Mouse (Mus musculus): ENCODE data around the gene Ccdc152. TPM values are rescaled to one million over a fixed set of nuclear protein-coding genes. Genes with fewer than 3 reads are reported as not detected.

The Ccdc152 gene
- total RNA-seq (2021), result not detected
- long read RNA-seq, experiment 1, result 0 reads
- long read RNA-seq, experiment 2, result 0 reads

- intact Hi-C loops (cut with DNase I), result no loop called here
- no peak for DNase-seq (ENCODE audit: low spot score in 2 of 2)
Measured at GRCm38 (mm10) chr15:3303426-3303825, at the start of gene Ccdc152. Ccdc152 (minus strand) TSS chr15:3303526.

- intact Hi-C loops (cut with DNase I), result loop anchor here (10.0 kb wide), 1 partner anchor 135 kb away; no protein-coding TSS in a partner anchor
- no peak for DNase-seq (ENCODE audit: low spot score in 2 of 2)
Measured at GRCm38 (mm10) chr15:3349306-3350064, 46.2 kb upstream of the Ccdc152 start.

GRCm38 (mm10) chr15:3346682-3347081, 43.4 kb upstream of the Ccdc152 start:
- intact Hi-C loops (cut with DNase I), result no loop called here

GRCm38 (mm10) chr15:3344555-3344954, 41.2 kb upstream of the Ccdc152 start:
- peak; percentile 60 to 62 for DNase-seq (ENCODE audit: low spot score in 2 of 2)
- intact Hi-C loops (cut with DNase I), result no loop called here

More at GRCm38 (mm10) chr15:3346682-3347081, 43.4 kb upstream of the Ccdc152 start:
- DNase-seq (ENCODE audit: low spot score in 2 of 2), result no peak

GRCm38 (mm10) chr15:3341806-3342582, 38.7 kb upstream of the Ccdc152 start:
- DNase-seq (ENCODE audit: low spot score in 2 of 2), result no peak

GRCm38 (mm10) chr15:3339847-3340246, 36.5 kb upstream of the Ccdc152 start:
- DNase-seq (ENCODE audit: low spot score in 2 of 2), result no peak
- intact Hi-C loops (cut with DNase I), result no loop called here

More at GRCm38 (mm10) chr15:3341806-3342582, 38.7 kb upstream of the Ccdc152 start:
- intact Hi-C loops (cut with DNase I), result no loop called here

GRCm38 (mm10) chr15:3332517-3332916, 29.2 kb upstream of the Ccdc152 start:
- no peak for DNase-seq (ENCODE audit: low spot score in 2 of 2)
- intact Hi-C loops (cut with DNase I), result no loop called here

- intact Hi-C loops (cut with DNase I), result no loop called here
Measured at GRCm38 (mm10) chr15:3331813-3332212, 28.5 kb upstream of the Ccdc152 start.

GRCm38 (mm10) chr15:3330291-3330690, 27.0 kb upstream of the Ccdc152 start:
- no peak for DNase-seq (ENCODE audit: low spot score in 2 of 2)

More at GRCm38 (mm10) chr15:3331813-3332212, 28.5 kb upstream of the Ccdc152 start:
- no peak for DNase-seq (ENCODE audit: low spot score in 2 of 2)

GRCm38 (mm10) chr15:3323041-3323440, 19.7 kb upstream of the Ccdc152 start:
- intact Hi-C loops (cut with DNase I), result no loop called here

More at GRCm38 (mm10) chr15:3330291-3330690, 27.0 kb upstream of the Ccdc152 start:
- intact Hi-C loops (cut with DNase I), result no loop called here

GRCm38 (mm10) chr15:3319929-3320328, 16.6 kb upstream of the Ccdc152 start:
- DNase-seq (ENCODE audit: low spot score in 2 of 2), result no peak

More at GRCm38 (mm10) chr15:3323041-3323440, 19.7 kb upstream of the Ccdc152 start:
- no peak for DNase-seq (ENCODE audit: low spot score in 2 of 2)

GRCm38 (mm10) chr15:3316617-3317016, 13.3 kb upstream of the Ccdc152 start:
- DNase-seq (ENCODE audit: low spot score in 2 of 2), result no peak
- intact Hi-C loops (cut with DNase I), result no loop called here

More at GRCm38 (mm10) chr15:3319929-3320328, 16.6 kb upstream of the Ccdc152 start:
- intact Hi-C loops (cut with DNase I), result no loop called here

- intact Hi-C loops (cut with DNase I), result no loop called here
- DNase-seq (ENCODE audit: low spot score in 2 of 2), result peak; percentile 31 to 56
Measured at GRCm38 (mm10) chr15:3312937-3313336, 9.6 kb upstream of the Ccdc152 start.

GRCm38 (mm10) chr15:3309856-3310255, 6.5 kb upstream of the Ccdc152 start:
- DNase-seq (ENCODE audit: low spot score in 2 of 2), result no peak
- intact Hi-C loops (cut with DNase I), result no loop called here

- DNase-seq (ENCODE audit: low spot score in 2 of 2), result no peak
- intact Hi-C loops (cut with DNase I), result no loop called here
Measured at GRCm38 (mm10) chr15:3300361-3301100, 2.8 kb downstream of the Ccdc152 start.

- intact Hi-C loops (cut with DNase I), result loop anchor here (5.0 to 10.0 kb wide), 5 partner anchors 290 to 1807 kb away; partner anchors contain the start of gene Card6
- no peak for DNase-seq (ENCODE audit: low spot score in 2 of 2)
Measured at GRCm38 (mm10) chr15:3297615-3298014, 5.7 kb downstream of the Ccdc152 start.

- intact Hi-C loops (cut with DNase I), result loop anchor here (5.0 to 10.0 kb wide), 5 partner anchors 291 to 1809 kb away; partner anchors contain the start of gene Card6
- peak in 1 of 2 experiments; percentile 28 for DNase-seq (ENCODE audit: low spot score in 2 of 2)
Measured at GRCm38 (mm10) chr15:3295986-3296385, 7.3 kb downstream of the Ccdc152 start.

- intact Hi-C loops (cut with DNase I), result loop anchor here (10.0 kb wide), 4 partner anchors 611 to 1811 kb away; partner anchors contain the start of gene Card6
- DNase-seq (ENCODE audit: low spot score in 2 of 2), result no peak
Measured at GRCm38 (mm10) chr15:3293477-3293876, 9.8 kb downstream of the Ccdc152 start.

- intact Hi-C loops (cut with DNase I), result loop anchor here (10.0 kb wide), 4 partner anchors 614 to 1814 kb away; partner anchors contain the start of gene Card6
Measured at GRCm38 (mm10) chr15:3290435-3290834, 12.9 kb downstream of the Ccdc152 start.

More at GRCm38 (mm10) chr15:3290435-3290834, 12.9 kb downstream of the Ccdc152 start:
- no peak for DNase-seq (ENCODE audit: low spot score in 2 of 2)

All from left cerebral cortex, postnatal 14 days (tissue).